Mouse (Mus musculus) thymus, postnatal 25 days (tissue): ENCODE results near the gene Arl16.

Experiments
- DNase-seq: peaks from one replicate; pipeline ENCODE4 v3.0.0; 2022

The Arl16 gene

GRCm38 (mm10) chr11:120491317-120492023 is 24.1 kb upstream of the Arl16 start, which contains the start of gene Slc25a10:
Gene Slc25a10, plus strand, starts transcription at chr11:120491840.
- peak; percentile 81 for DNase-seq

GRCm38 (mm10) chr11:120490291-120491046 is 23.1 kb upstream of the Arl16 start:
- no peak for DNase-seq

- peak; percentile 67 for DNase-seq
Measured at GRCm38 (mm10) chr11:120489054-120489761, 21.8 kb upstream of the Arl16 start.

GRCm38 (mm10) chr11:120488516-120488915 is 21.1 kb upstream of the Arl16 start:
- DNase-seq = no peak

GRCm38 (mm10) chr11:120485251-120485650 is 17.8 kb upstream of the Arl16 start:
- DNase-seq = no peak

- peak; percentile 87 for DNase-seq
Measured at GRCm38 (mm10) chr11:120484265-120484981, 17.0 kb upstream of the Arl16 start, which contains the start of gene Mrpl12. Gene Mrpl12, plus strand, starts transcription at chr11:120484613.

GRCm38 (mm10) chr11:120483448-120483934 is 16.1 kb upstream of the Arl16 start:
- DNase-seq = no peak

- DNase-seq = no peak
Measured at GRCm38 (mm10) chr11:120472052-120472451, 4.6 kb upstream of the Arl16 start.

- no peak for DNase-seq
Measured at GRCm38 (mm10) chr11:120467736-120468092, 307 bp upstream of the Arl16 start.

GRCm38 (mm10) chr11:120465521-120465920 is 1.9 kb downstream of the Arl16 start:
- no peak for DNase-seq

GRCm38 (mm10) chr11:120464365-120464764 is 3.0 kb downstream of the Arl16 start:
- DNase-seq = no peak

GRCm38 (mm10) chr11:120463536-120463935 is 3.9 kb downstream of the Arl16 start:
- no peak for DNase-seq

GRCm38 (mm10) chr11:120458847-120459597 is 8.4 kb downstream of the Arl16 start:
- DNase-seq = no peak

- DNase-seq = peak; percentile 73
Measured at GRCm38 (mm10) chr11:120457772-120458751, 9.3 kb downstream of the Arl16 start, which contains the start of the genes Oxld1 and Ccdc137. Gene Oxld1, minus strand, starts transcription at chr11:120458068. Gene Ccdc137, plus strand, starts transcription at chr11:120458115.

GRCm38 (mm10) chr11:120457370-120457769 is 10.0 kb downstream of the Arl16 start:
- no peak for DNase-seq

- no peak for DNase-seq
Measured at GRCm38 (mm10) chr11:120455413-120455812, 12.0 kb downstream of the Arl16 start.

GRCm38 (mm10) chr11:120454965-120455364 is 12.4 kb downstream of the Arl16 start:
- no peak for DNase-seq

- DNase-seq = no peak
Measured at GRCm38 (mm10) chr11:120453306-120453705, 14.1 kb downstream of the Arl16 start, which contains the start of gene Pde6g. Gene Pde6g, minus strand, starts transcription at chr11:120453500.

GRCm38 (mm10) chr11:120452246-120452645 is 15.2 kb downstream of the Arl16 start:
- no peak for DNase-seq

- DNase-seq = no peak
Measured at GRCm38 (mm10) chr11:120447179-120447578, 20.2 kb downstream of the Arl16 start.
